Mouse (Mus musculus) hindbrain, embryonic 10.5 days (tissue): ENCODE measurements around the gene Cadps2. TPM values are rescaled to one million over a fixed set of nuclear protein-coding genes. Genes with fewer than 3 reads are reported as not detected.

Experiments
- DNase-seq: peaks from one replicate; pipeline ENCODE4 v3.0.0-alpha.2; 2017; ENCODE audit warnings: low spot score
- H3K27ac ChIP-seq: fragments of 300-500 bp; sonication (generic); 2 replicates; pipeline ENCODE4 v1.5.1; 2016; ENCODE audit warnings: mild to moderate bottlenecking, moderate library complexity
- H3K27me3 ChIP-seq: fragments of 300-500 bp; sonication (generic); 2 replicates; pipeline ENCODE4 v1.6.1; 2016; ENCODE audit warnings: mild to moderate bottlenecking; ENCODE audit not compliant: poor library complexity, insufficient read depth, severe bottlenecking
- H3K36me3 ChIP-seq: fragments of 300-500 bp; sonication (generic); 2 replicates; pipeline ENCODE4 v1.6.1; 2016; ENCODE audit warnings: mild to moderate bottlenecking, moderate library complexity
- H3K4me1 ChIP-seq: fragments of 300-500 bp; sonication (generic); replicated peaks from 2 replicates; pipeline ENCODE4 v1.6.1; 2016; ENCODE audit warnings: mild to moderate bottlenecking
- H3K4me3 ChIP-seq: fragments of 300-500 bp; sonication (generic); 2 replicates; pipeline ENCODE4 v1.5.1; 2016; ENCODE audit warnings: mild to moderate bottlenecking, moderate library complexity
- H3K9me3 ChIP-seq: fragments of 300-500 bp; sonication (generic); 2 replicates; pipeline ENCODE4 v1.6.1; 2016; ENCODE audit warnings: mild to moderate bottlenecking, moderate library complexity
- WGBS: fragments of 180-500 bp; shearing (Covaris S2); methylation state at CpG from one replicate; pipeline ENCODE4 v1.1.7; 2016; 5-methylcytosine and 5-hydroxymethylcytosine counted together
- polyA plus RNA-seq: library from polyadenylated mRNA; unstranded; fragments of >200 nt; fragmentation: Nextera tagmentation; extraction: Ambion mirVana; gene quantifications from 2 replicates; pipeline ENCODE4 v1.2.1, GENCODE M21; 2016

The Cadps2 gene
- polyA plus RNA-seq, result 1.4 and 1.6 TPM in 2 replicates

- H3K27ac ChIP-seq, result peak within 1 kb of the TSS; percentile 86
- H3K27me3 ChIP-seq, result peaks cover 40% of the 10 kb centered on the region
Measured at GRCm38 (mm10) chr6:23839009-23839811, at the start of gene Cadps2. Gene Cadps2, minus strand, starts transcription at chr6:23839421.

DNA sequence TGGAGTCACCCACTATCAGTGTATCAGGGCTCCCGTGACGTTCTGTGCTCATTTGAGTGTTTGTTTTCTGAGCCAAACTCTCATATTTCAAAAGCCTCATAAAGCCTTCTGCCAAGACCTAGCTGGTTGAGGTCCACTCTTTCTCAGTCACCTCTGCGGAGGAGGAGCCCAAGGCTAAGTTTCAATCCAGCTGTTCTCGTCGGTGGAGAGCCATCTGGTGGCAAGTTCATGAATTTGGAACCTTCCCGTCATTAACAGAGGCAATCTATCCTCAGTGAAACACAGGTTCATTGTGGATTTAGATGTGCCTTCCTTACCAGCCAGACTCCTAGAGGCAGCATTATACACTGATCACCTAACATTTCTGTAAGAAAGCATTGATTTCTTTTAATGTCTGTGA lies 47.2 kb upstream of the Cadps2 start:
- Histone ChIP-seq H3K27ac (no peak overlapping the region), H3K4me1 (no peaks in the 10 kb centered on the region), H3K27me3 (no peaks in the 10 kb centered on the region), H3K9me3 (no peaks in the 10 kb centered on the region), H3K36me3 (no peaks in the 10 kb centered on the region), H3K4me3 (no peak overlapping the region)
- DNase-seq, result peak; percentile 33
- WGBS, result 19% methylated on average over 6 of the region's 6 CpGs

More at GRCm38 (mm10) chr6:23839009-23839811, at the start of gene Cadps2:
- Histone ChIP-seq H3K4me3 (peak within 1 kb of the TSS; percentile 71), H3K4me1 (peaks cover 16% of the 10 kb centered on the region; the same call in 1 of the 2 replicates), H3K36me3 (no peaks in the 10 kb centered on the region), H3K9me3 (no peaks in the 10 kb centered on the region)
- peak; percentile 64 for DNase-seq
- under 1% methylated on average over 113 of the region's 114 CpGs for WGBS

GRCm38 (mm10) chr6:23876765-23877408 lies 37.7 kb upstream of the Cadps2 start:
- no peak for DNase-seq
- H3K27me3 ChIP-seq, result no peaks in the 10 kb centered on the region
- H3K4me1 ChIP-seq, result no peaks in the 10 kb centered on the region
- WGBS, result 79% methylated on average over 4 of the region's 4 CpGs
- no peaks in the 10 kb centered on the region for H3K36me3 ChIP-seq
- H3K9me3 ChIP-seq, result no peaks in the 10 kb centered on the region
- no peak overlapping the region for H3K27ac ChIP-seq
- no peak overlapping the region for H3K4me3 ChIP-seq

GRCm38 (mm10) chr6:23876363-23876762 lies 37.1 kb upstream of the Cadps2 start:
- no peaks in the 10 kb centered on the region for H3K27me3 ChIP-seq
- no peak overlapping the region for H3K4me3 ChIP-seq
- no peaks in the 10 kb centered on the region for H3K36me3 ChIP-seq
- no peaks in the 10 kb centered on the region for H3K9me3 ChIP-seq
- no peak overlapping the region for H3K27ac ChIP-seq
- no peaks in the 10 kb centered on the region for H3K4me1 ChIP-seq
- WGBS, result 72% methylated on average over 4 of the region's 4 CpGs
- no peak for DNase-seq

DNA sequence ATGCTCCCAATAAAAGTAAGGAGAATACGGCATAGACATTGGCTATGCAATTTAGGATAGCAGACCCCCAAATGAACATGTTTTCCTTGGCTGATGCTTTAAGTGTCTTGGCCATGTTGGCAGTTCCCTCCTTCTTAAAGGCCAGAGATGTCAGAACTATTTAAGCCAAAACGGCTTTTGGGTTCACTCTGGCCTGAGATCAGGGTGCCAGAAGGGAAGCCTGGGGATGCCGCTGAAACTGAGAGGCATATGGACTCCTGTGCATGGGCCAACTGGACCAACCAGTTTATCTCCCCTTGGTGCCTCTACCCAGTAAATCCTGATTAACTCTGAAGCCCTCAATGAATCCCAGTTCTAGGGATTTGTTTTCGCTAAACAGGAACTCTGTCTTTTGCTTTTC lies 34.6 kb upstream of the Cadps2 start:
- Histone ChIP-seq H3K27ac (no peak overlapping the region), H3K4me1 (no peaks in the 10 kb centered on the region), H3K4me3 (no peak overlapping the region), H3K27me3 (no peaks in the 10 kb centered on the region), H3K9me3 (no peaks in the 10 kb centered on the region), H3K36me3 (no peaks in the 10 kb centered on the region)
- 83% methylated on average over 4 of the region's 4 CpGs for WGBS
- DNase-seq, result no peak

DNA sequence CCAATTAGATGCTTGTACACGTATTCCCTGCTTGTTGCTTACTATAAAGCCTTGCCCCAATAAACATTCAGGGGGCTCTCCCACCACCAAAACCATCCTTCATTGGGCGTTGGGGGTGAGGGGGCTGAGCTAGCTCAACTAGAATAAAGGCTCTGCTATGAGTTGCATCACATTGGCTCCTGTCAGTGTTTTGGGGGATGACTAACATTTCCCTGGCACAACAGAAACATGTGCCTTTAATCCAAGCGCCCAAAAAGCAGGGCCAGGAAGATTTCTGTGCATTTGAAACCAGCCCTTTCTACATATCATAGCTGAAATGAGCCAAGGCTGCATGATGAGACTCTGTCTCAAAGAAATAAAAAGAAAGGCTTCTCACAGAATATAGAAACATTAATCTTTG lies 34.0 kb upstream of the Cadps2 start:
- Histone ChIP-seq H3K9me3 (no peaks in the 10 kb centered on the region), H3K4me3 (no peak overlapping the region), H3K27ac (no peak overlapping the region), H3K4me1 (no peaks in the 10 kb centered on the region), H3K27me3 (no peaks in the 10 kb centered on the region), H3K36me3 (no peaks in the 10 kb centered on the region)
- DNase-seq, result no peak
- 80% methylated on average over 3 of the region's 3 CpGs for WGBS

GRCm38 (mm10) chr6:23869971-23870370 lies 30.8 kb upstream of the Cadps2 start:
- Histone ChIP-seq H3K36me3 (no peaks in the 10 kb centered on the region), H3K4me1 (no peaks in the 10 kb centered on the region), H3K9me3 (no peaks in the 10 kb centered on the region), H3K4me3 (no peak overlapping the region), H3K27ac (no peak overlapping the region), H3K27me3 (no peaks in the 10 kb centered on the region)
- DNase-seq, result no peak

DNA sequence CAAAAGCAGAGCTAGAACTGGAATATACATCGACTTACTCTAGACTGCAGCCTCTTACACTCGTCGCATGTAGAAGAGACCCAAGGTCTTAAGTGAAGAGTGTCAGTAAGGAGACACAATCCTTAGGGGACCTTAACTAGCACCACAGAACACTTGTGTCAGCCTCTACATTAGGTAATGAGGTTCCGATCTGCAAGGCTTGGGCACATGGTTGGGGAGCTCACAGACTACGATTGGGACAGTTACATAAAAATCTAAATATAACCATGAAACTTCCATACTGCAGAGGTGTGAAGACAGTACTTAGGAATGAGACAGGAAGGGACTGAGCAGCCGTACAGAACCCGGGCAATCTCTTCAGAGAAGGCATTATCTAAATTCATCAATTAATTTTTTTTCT lies 27.1 kb upstream of the Cadps2 start:
- H3K36me3 ChIP-seq, result no peaks in the 10 kb centered on the region
- H3K4me1 ChIP-seq, result no peaks in the 10 kb centered on the region
- no peak overlapping the region for H3K4me3 ChIP-seq
- no peak overlapping the region for H3K27ac ChIP-seq
- H3K9me3 ChIP-seq, result no peaks in the 10 kb centered on the region
- 93% methylated on average over 7 of the region's 7 CpGs for WGBS
- no peak for DNase-seq
- H3K27me3 ChIP-seq, result no peaks in the 10 kb centered on the region

- no peak overlapping the region for H3K27ac ChIP-seq
- 93% methylated on average over 11 of the region's 11 CpGs for WGBS
- no peaks in the 10 kb centered on the region for H3K4me1 ChIP-seq
- no peaks in the 10 kb centered on the region for H3K36me3 ChIP-seq
- DNase-seq, result no peak
- H3K9me3 ChIP-seq, result no peaks in the 10 kb centered on the region
- no peak overlapping the region for H3K4me3 ChIP-seq
- no peaks in the 10 kb centered on the region for H3K27me3 ChIP-seq
Measured at GRCm38 (mm10) chr6:23853464-23853863, 14.2 kb upstream of the Cadps2 start.

GRCm38 (mm10) chr6:23840001-23840400 lies 780 bp upstream of the Cadps2 start:
- Histone ChIP-seq H3K4me3 (peak overlapping the region; percentile 71), H3K36me3 (no peaks in the 10 kb centered on the region), H3K27ac (no peak overlapping the region), H3K4me1 (peaks cover 16% of the 10 kb centered on the region; the same call in 1 of the 2 replicates), H3K9me3 (no peaks in the 10 kb centered on the region), H3K27me3 (peaks cover 40% of the 10 kb centered on the region)
- 2% methylated on average over 15 of the region's 15 CpGs for WGBS
- peak; percentile 47 for DNase-seq

DNA sequence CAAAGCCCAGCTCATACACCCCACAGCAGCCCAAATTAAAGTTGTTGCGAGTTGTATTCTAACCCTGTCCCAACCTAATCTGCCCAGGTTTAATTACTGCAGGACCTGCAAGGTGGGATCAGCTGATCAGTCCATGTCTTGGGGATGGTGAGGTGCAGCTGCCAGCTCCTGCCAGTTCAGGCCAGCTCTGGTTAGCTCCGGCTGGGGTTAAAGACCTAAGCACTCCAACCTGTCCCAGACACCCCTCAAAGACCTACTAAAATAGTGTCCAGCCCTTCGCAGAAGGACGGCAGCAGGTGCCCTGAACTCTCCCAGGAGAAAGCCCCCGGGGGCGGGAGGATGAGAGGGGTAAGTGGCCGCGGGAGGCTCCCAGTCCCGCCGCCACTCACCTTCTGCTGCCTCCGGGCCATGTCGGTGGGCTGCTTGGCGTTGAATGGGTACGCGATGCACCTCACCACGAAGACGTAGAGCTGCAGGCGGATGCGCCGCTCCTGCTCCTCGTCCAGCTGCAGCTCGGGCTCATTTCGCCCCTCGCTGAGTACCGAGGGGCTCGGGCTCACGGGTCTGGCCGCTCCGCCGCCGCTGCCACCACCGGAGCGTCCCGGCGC lies 716 bp downstream of the Cadps2 start:
- Histone ChIP-seq H3K36me3 (no peaks in the 10 kb centered on the region), H3K27ac (peak overlapping the region; percentile 86), H3K27me3 (peaks cover 40% of the 10 kb centered on the region), H3K4me3 (peak overlapping the region; percentile 71), H3K4me1 (peaks cover 16% of the 10 kb centered on the region; the same call in 1 of the 2 replicates), H3K9me3 (no peaks in the 10 kb centered on the region)
- WGBS, result 1% methylated on average over 35 of the region's 35 CpGs
- DNase-seq, result no peak

- no peaks in the 10 kb centered on the region for H3K9me3 ChIP-seq
- peaks cover 16% of the 10 kb centered on the region; the same call in 1 of the 2 replicates for H3K4me1 ChIP-seq
- no peak overlapping the region for H3K4me3 ChIP-seq
- no peak overlapping the region for H3K27ac ChIP-seq
- no peak for DNase-seq
- H3K36me3 ChIP-seq, result no peaks in the 10 kb centered on the region
- peaks cover 40% of the 10 kb centered on the region for H3K27me3 ChIP-seq
- WGBS, result 92% methylated on average over 7 of the region's 7 CpGs
Measured at GRCm38 (mm10) chr6:23837631-23838030, 1.6 kb downstream of the Cadps2 start.

DNA sequence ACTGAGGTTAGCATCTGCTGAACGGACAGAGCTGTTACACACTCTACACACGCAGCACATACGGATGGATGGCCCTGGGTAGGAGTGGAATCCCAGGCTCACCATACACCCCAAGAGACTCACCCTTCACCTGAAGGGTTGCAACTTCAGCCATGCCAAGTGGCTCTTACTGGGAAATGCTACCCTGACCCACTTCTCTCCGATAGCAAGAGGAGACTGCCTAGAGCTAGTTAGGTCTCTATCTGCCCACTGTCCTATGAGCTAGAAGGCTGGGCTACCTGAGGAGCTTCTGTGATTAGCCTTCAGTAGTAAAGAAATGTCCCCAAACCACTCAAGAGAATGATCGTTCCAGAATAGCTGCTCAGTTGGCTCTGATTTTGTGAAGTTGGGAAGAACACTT lies 2.1 kb downstream of the Cadps2 start:
- no peaks in the 10 kb centered on the region for H3K36me3 ChIP-seq
- DNase-seq, result no peak
- 85% methylated on average over 5 of the region's 5 CpGs for WGBS
- H3K4me3 ChIP-seq, result no peak overlapping the region
- peaks cover 16% of the 10 kb centered on the region; the same call in 1 of the 2 replicates for H3K4me1 ChIP-seq
- H3K27me3 ChIP-seq, result peaks cover 40% of the 10 kb centered on the region
- H3K9me3 ChIP-seq, result no peaks in the 10 kb centered on the region
- no peak overlapping the region for H3K27ac ChIP-seq
